Mouse (Mus musculus) layer of hippocampus, adult 18-20 months (tissue): ENCODE results near the gene 1700069L16Rik. TPM values are rescaled to one million over a fixed set of nuclear protein-coding genes. Genes with fewer than 3 reads are reported as not detected.
A peak's percentile ranks its signal among the peaks of the same experiment; 100 is the strongest.

Source experiments
- DNase-seq, 2 experiments: peaks; one replicate each; pipeline ENCODE4 v3.0.0; 2022; ENCODE audit warnings: low spot score in 2 of 2
- total RNA-seq, 2 experiments: library from RNA; stranded (reverse); gene quantifications; 2 replicates each; pipeline ENCODE4 v1.2.3; 2021

1700069L16Rik gene
- total RNA-seq, 2 experiments from 2014 or later = not detected

- no peak for DNase-seq
These were observed 9.8 kb upstream of the 1700069L16Rik start for GRCm38 (mm10) chr5:113734376-113734775.

GRCm38 (mm10) chr5:113732182-113732581 lies 7.6 kb upstream of the 1700069L16Rik start:
- DNase-seq = peak in 1 of 2 experiments; percentile 65

- DNase-seq = no peak
These were observed 6.6 kb upstream of the 1700069L16Rik start for GRCm38 (mm10) chr5:113731174-113731573.

- peak in 1 of 2 experiments; percentile 74 for DNase-seq
These were observed 6.1 kb upstream of the 1700069L16Rik start for GRCm38 (mm10) chr5:113730641-113731121.

- no peak for DNase-seq
These were observed 4.1 kb upstream of the 1700069L16Rik start for GRCm38 (mm10) chr5:113728691-113729090.

- DNase-seq = no peak
These were observed 3.4 kb upstream of the 1700069L16Rik start for GRCm38 (mm10) chr5:113728011-113728410.

GRCm38 (mm10) chr5:113727238-113727637 lies 2.7 kb upstream of the 1700069L16Rik start:
- DNase-seq = no peak

GRCm38 (mm10) chr5:113726618-113727017 lies 2.0 kb upstream of the 1700069L16Rik start:
- no peak for DNase-seq

- DNase-seq = no peak
These were observed 845 bp upstream of the 1700069L16Rik start for GRCm38 (mm10) chr5:113725417-113725816.

GRCm38 (mm10) chr5:113723567-113724237 lies 870 bp downstream of the 1700069L16Rik start:
- DNase-seq = no peak

GRCm38 (mm10) chr5:113722224-113723013 lies 2.2 kb downstream of the 1700069L16Rik start:
- DNase-seq = no peak

- no peak for DNase-seq
These were observed 5.3 kb downstream of the 1700069L16Rik start for GRCm38 (mm10) chr5:113719221-113719661.

- peak; percentile 67 to 74 for DNase-seq
These were observed 7.8 kb downstream of the 1700069L16Rik start for GRCm38 (mm10) chr5:113716581-113717388.

GRCm38 (mm10) chr5:113712861-113713260 lies 11.7 kb downstream of the 1700069L16Rik start:
- no peak for DNase-seq

- DNase-seq = no peak
These were observed 20.6 kb downstream of the 1700069L16Rik start for GRCm38 (mm10) chr5:113703803-113704585.

GRCm38 (mm10) chr5:113700388-113701023 lies 24.1 kb downstream of the 1700069L16Rik start:
- DNase-seq = no peak

GRCm38 (mm10) chr5:113694415-113694814 lies 30.2 kb downstream of the 1700069L16Rik start:
- DNase-seq = no peak

- no peak for DNase-seq
These were observed 30.6 kb downstream of the 1700069L16Rik start for GRCm38 (mm10) chr5:113694000-113694399.

- no peak for DNase-seq
These were observed 31.3 kb downstream of the 1700069L16Rik start for GRCm38 (mm10) chr5:113693196-113693755.

GRCm38 (mm10) chr5:113690866-113691265 lies 33.7 kb downstream of the 1700069L16Rik start:
- DNase-seq = no peak
